Mouse (Mus musculus): Measurements from ENCODE around the gene Cast. TPM values are rescaled to one million over a fixed set of nuclear protein-coding genes. Genes with fewer than 3 reads are reported as not detected.

Gene Cast
- total RNA-seq, 2 experiments from 2014 or later = 69.5 to 74.8 TPM

DNA sequence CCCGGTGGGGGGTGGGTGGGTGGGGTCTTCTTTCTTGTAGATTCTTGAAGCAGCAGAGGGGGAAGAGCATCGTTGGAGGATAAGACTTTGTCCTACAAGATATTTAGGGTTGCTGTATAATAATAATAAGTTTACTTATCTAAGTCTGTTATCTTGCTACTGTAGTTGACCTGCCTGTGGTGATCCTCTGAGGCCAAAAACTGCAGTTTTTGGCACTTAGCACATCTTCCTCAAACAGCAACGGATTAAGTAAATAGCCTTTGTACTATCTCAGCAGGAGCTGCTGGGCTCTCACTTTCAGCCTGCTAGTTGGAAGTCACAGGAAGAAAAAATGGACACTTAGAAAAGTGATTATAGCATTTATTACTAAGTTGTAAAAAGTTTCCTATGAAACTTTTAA is 112.4 kb downstream of the Cast start:
- DNase-seq = no peak

DNA sequence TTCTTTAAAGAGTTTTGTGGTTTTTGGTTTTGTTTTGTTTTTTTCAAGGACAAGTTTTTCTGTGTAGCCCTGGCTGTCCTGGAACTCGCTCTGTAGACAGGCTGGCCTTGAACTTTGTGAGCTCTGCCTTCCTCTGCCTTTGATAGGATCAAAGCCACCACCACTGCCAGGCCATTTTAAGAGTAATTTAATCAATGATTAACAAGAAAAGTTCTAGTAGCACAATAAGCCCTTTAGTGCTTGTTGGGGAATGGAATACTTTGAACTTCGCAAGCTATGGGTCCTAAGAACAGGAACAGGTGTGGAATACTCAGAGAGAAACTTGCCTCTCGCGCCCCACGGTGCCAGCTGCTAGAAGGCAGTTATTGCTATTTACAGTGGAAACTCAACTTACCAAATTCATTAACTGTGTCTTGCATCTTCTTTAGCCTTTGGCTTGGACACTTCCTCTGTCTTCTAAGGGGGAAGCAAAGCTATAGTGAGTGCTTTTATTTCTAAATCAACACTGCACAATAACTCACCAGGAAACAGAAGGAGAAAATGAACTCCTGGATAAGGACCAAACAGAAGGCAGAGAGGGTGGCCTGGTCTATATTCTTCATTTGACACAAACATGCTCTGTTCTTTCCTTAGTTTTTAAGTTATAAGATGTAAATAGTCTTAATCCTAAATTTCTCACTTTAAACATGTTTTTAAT is 113.0 kb downstream of the Cast start:
- no peak for DNase-seq

Other genes starting within 250 kb of the Cast start
- 10 to 100 TPM; 60.2 to 61.3 TPM for gene Erap1, start 169.2 kb downstream of the Cast start, total RNA-seq (2021)

Measured in adrenal gland, postnatal 10 days (tissue).